Mouse (Mus musculus): Measurements from ENCODE around the gene Il17f. TPM values are rescaled to one million over a fixed set of nuclear protein-coding genes. Genes with fewer than 3 reads are reported as not detected.
A peak's percentile ranks its signal among the peaks of the same experiment; 100 is the strongest.
"Not testable (repeated sequence)": the region's sequence is repeated elsewhere in the genome, so short reads cannot be mapped to it uniquely, and the experiment has no call there.

The Il17f gene
- not detected for total RNA-seq (2021)

GRCm38 (mm10) chr1:20790517-20790916, at the start of gene Il17f:
TSS of gene Il17f (minus strand) at chr1:20790617.
- intact Hi-C loops (cut with DNase I); DNase-seq (ENCODE audit: low spot score in 2 of 2): not testable (repeated sequence)

GRCm38 (mm10) chr1:20839911-20840310, 49.5 kb upstream of the Il17f start:
- peak in 1 of 2 experiments; percentile 9 for DNase-seq (ENCODE audit: low spot score in 2 of 2)
- intact Hi-C loops (cut with DNase I) = no loop called here

GRCm38 (mm10) chr1:20836551-20837125, 46.2 kb upstream of the Il17f start:
- intact Hi-C loops (cut with DNase I) = no loop called here

GRCm38 (mm10) chr1:20833141-20833511, 42.7 kb upstream of the Il17f start:
- no peak for DNase-seq (ENCODE audit: low spot score in 2 of 2)
- intact Hi-C loops (cut with DNase I) = no loop called here

More at GRCm38 (mm10) chr1:20836551-20837125, 46.2 kb upstream of the Il17f start:
- no peak for DNase-seq (ENCODE audit: low spot score in 2 of 2)

GRCm38 (mm10) chr1:20832473-20833140, 42.2 kb upstream of the Il17f start:
- DNase-seq (ENCODE audit: low spot score in 2 of 2) = no peak
- intact Hi-C loops (cut with DNase I) = no loop called here

GRCm38 (mm10) chr1:20830546-20830945, 40.1 kb upstream of the Il17f start:
- intact Hi-C loops (cut with DNase I) = no loop called here
- no peak for DNase-seq (ENCODE audit: low spot score in 2 of 2)

GRCm38 (mm10) chr1:20828061-20828460, 37.6 kb upstream of the Il17f start:
- intact Hi-C loops (cut with DNase I) = no loop called here
- no peak for DNase-seq (ENCODE audit: low spot score in 2 of 2)

- DNase-seq (ENCODE audit: low spot score in 2 of 2) = no peak
- intact Hi-C loops (cut with DNase I) = no loop called here
Observed at GRCm38 (mm10) chr1:20825036-20825435, 34.6 kb upstream of the Il17f start.

- DNase-seq (ENCODE audit: low spot score in 2 of 2) = no peak
- intact Hi-C loops (cut with DNase I) = loop anchor here (5.0 kb wide), 1 partner anchor 68 kb away; the partner anchor contains the start of gene Paqr8
Observed at GRCm38 (mm10) chr1:20823906-20824305, 33.5 kb upstream of the Il17f start.

- intact Hi-C loops (cut with DNase I) = loop anchor here (5.0 kb wide), 1 partner anchor 69 kb away; the partner anchor contains the start of gene Paqr8
- no peak for DNase-seq (ENCODE audit: low spot score in 2 of 2)
Observed at GRCm38 (mm10) chr1:20823471-20823870, 33.1 kb upstream of the Il17f start.

GRCm38 (mm10) chr1:20820959-20821358, 30.5 kb upstream of the Il17f start:
- intact Hi-C loops (cut with DNase I) = loop anchor here (5.0 kb wide), 1 partner anchor 71 kb away; the partner anchor contains the start of gene Paqr8
- DNase-seq (ENCODE audit: low spot score in 2 of 2) = no peak

GRCm38 (mm10) chr1:20819771-20820605, 29.6 kb upstream of the Il17f start, which contains the start of gene Mcm3:
TSS of gene Mcm3 (minus strand) at chr1:20820312.
- intact Hi-C loops (cut with DNase I) = loop anchor here (5.0 kb wide), 1 partner anchor 72 kb away; the partner anchor contains the start of gene Paqr8

GRCm38 (mm10) chr1:20817596-20817995, 27.2 kb upstream of the Il17f start:
- intact Hi-C loops (cut with DNase I) = no loop called here
- DNase-seq (ENCODE audit: low spot score in 2 of 2) = no peak

More at GRCm38 (mm10) chr1:20819771-20820605, 29.6 kb upstream of the Il17f start, which contains the start of gene Mcm3:
- DNase-seq (ENCODE audit: low spot score in 2 of 2) = peak; percentile 88 to 98

- DNase-seq (ENCODE audit: low spot score in 2 of 2) = no peak
- intact Hi-C loops (cut with DNase I) = no loop called here
Observed at GRCm38 (mm10) chr1:20817172-20817571, 26.8 kb upstream of the Il17f start.

- intact Hi-C loops (cut with DNase I) = no loop called here
- DNase-seq (ENCODE audit: low spot score in 2 of 2) = no peak
Observed at GRCm38 (mm10) chr1:20814521-20814920, 24.1 kb upstream of the Il17f start.

GRCm38 (mm10) chr1:20804526-20804925, 14.1 kb upstream of the Il17f start:
- intact Hi-C loops (cut with DNase I) = loop anchor here (5.0 kb wide), 2 partner anchors 88 to 358 kb away; partner anchors contain the start of gene Paqr8
- no peak for DNase-seq (ENCODE audit: low spot score in 2 of 2)

- DNase-seq (ENCODE audit: low spot score in 2 of 2) = peak; percentile 56 to 80
- intact Hi-C loops (cut with DNase I) = loop anchor here (1.0 to 5.0 kb wide), 4 partner anchors 90 to 360 kb away; partner anchors contain the start of gene Paqr8
Observed at GRCm38 (mm10) chr1:20801682-20802390, 11.4 kb upstream of the Il17f start.

- intact Hi-C loops (cut with DNase I) = loop anchor here (2.0 to 5.0 kb wide), 3 partner anchors 91 to 361 kb away; partner anchors contain the start of gene Paqr8
- no peak for DNase-seq (ENCODE audit: low spot score in 2 of 2)
Observed at GRCm38 (mm10) chr1:20801275-20801674, 10.9 kb upstream of the Il17f start.

- intact Hi-C loops (cut with DNase I) = no loop called here
- DNase-seq (ENCODE audit: low spot score in 2 of 2) = no peak
Observed at GRCm38 (mm10) chr1:20795178-20795577, 4.8 kb upstream of the Il17f start.

Measured in left cerebral cortex, postnatal 25 days (tissue).